Mouse (Mus musculus): ENCODE results near the gene Ctbp1. TPM values are rescaled to one million over a fixed set of nuclear protein-coding genes. Genes with fewer than 3 reads are reported as not detected.

Gene Ctbp1
- polyA plus RNA-seq, 1 experiment from 2014 or later: 489 TPM

DNA sequence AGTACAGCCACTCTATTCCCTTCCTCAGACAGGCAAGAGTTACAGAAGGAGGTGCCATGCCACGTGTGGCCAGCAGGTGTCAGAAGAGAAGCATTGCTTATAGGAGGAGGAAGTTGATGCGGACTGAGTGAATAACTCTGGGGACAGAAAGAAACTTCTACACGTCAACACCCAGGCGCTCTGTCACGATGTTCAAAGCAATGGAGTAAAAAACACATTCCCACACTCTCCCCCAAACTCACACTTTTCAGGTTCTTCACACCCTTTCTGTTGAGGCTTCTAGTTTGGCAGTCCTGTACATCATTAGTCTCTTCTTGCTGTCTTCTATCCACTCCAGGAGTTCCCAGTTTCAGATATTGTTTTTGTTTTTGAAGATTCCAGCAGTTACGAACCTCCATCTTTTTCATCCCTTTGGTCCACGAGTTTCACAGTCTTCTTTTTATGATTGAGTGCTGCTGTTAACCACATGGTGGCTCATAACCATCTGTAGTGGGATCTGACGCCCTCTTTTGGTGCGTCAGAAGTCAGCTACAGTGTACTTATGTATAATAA lies 71.0 kb downstream of the Ctbp1 start:
- peak; percentile 74 for ATAC-seq (ENCODE audit: low FRiP score, low read depth)
- Histone ChIP-seq H3K27me3 (no peaks in the 10 kb centered on the region), H3K9me3 (no peaks in the 10 kb centered on the region), H3K4me3 (no peak overlapping the region), H3K4me2 (peak overlapping the region; percentile 32), H3K4me1 (replicated peaks) (no peaks in the 10 kb centered on the region; the same call in 1 of the 2 replicates), H3K27ac (replicated peaks) (no peak overlapping the region), H3K36me3 (no peaks in the 10 kb centered on the region), H3K9ac (no peak overlapping the region)
- 15% methylated on average over 9 of the region's 9 CpGs for WGBS

DNA sequence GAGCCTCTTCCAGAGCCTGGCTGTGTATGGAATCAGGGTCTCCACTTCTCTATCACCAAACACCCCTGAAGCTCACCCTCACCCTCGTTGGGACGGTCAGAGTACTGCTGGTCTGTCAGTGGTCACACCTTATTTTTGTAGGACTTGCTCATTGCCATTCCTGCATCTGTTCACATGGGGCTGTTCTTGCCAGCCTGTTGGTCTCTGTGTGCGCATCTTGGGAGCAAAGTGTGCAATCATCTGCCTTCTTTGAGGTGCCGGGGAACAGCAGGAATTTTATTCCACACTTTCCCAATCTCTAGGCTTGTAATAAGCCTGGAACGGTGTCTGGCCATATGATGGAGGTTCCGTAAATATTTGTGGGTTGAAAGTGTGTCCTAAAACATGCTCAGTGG lies 71.6 kb downstream of the Ctbp1 start:
- H3K27ac ChIP-seq (replicated peaks): no peak overlapping the region
- H3K4me1 ChIP-seq (replicated peaks): no peaks in the 10 kb centered on the region; the same call in 1 of the 2 replicates
- no peaks in the 10 kb centered on the region for H3K9me3 ChIP-seq
- no peak overlapping the region for H3K9ac ChIP-seq
- H3K4me3 ChIP-seq: no peak overlapping the region
- no peaks in the 10 kb centered on the region for H3K27me3 ChIP-seq
- no peak for ATAC-seq (ENCODE audit: low FRiP score, low read depth)
- no peak overlapping the region for H3K4me2 ChIP-seq
- 86% methylated on average over 6 of the region's 6 CpGs for WGBS
- no peaks in the 10 kb centered on the region for H3K36me3 ChIP-seq

DNA sequence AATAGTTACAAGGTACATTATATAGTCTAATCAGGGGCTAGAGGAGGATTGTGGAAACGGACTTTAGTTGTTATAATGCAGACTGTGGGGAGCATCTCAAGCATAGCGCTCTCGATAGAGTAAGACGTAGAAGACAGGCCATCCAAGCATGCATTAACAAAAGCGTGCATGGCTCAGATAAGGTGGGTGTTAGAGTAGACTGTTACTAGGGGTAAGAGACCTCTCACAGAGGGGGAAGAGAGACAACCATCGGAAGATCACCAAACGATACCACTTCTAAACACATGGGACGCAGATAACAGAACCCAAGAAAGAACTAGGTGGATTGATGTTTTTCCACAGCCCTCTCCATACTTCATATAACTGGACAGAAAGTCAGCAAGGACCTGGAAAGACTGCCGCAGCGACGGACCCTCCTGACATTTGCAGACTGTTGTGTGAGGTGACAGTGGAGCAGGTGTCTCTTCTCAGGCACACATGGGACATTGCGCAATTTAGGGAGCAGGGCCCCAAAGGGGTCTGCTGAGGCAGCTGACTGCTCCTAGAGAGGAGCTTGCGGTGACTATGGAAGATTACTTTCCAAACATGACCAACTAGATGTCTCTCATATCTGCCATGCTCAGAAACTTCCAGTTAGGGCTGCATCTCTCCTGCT lies 72.2 kb downstream of the Ctbp1 start:
- Histone ChIP-seq H3K9ac (no peak overlapping the region), H3K4me2 (no peak overlapping the region), H3K27me3 (no peaks in the 10 kb centered on the region), H3K9me3 (no peaks in the 10 kb centered on the region), H3K36me3 (no peaks in the 10 kb centered on the region), H3K4me3 (no peak overlapping the region), H3K27ac (replicated peaks) (no peak overlapping the region), H3K4me1 (replicated peaks) (no peaks in the 10 kb centered on the region; the same call in 1 of the 2 replicates)
- WGBS: 86% methylated on average over 13 of the region's 13 CpGs
- ATAC-seq (ENCODE audit: low FRiP score, low read depth): no peak

DNA sequence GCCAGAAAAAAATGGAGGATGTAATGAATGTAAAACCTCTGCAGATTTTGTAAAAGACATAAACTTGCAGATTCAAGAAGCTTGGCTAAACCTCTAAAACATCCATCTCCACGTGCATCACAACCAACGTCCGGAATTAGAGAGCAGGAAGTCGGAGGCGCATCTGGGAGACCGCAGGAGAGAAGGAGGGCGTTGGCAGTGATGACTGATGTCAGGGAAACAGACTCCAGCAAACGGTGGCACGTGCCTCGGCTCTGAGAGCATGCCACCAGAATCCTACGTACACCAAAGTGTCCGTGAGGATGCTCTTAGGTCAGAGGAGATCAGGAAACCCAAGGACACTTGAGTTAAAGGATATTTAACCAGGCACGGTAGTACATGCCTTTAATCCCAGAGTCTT lies 73.1 kb downstream of the Ctbp1 start:
- WGBS: 63% methylated on average over 13 of the region's 13 CpGs
- ATAC-seq (ENCODE audit: low FRiP score, low read depth): no peak
- H3K4me2 ChIP-seq: no peak overlapping the region
- H3K27me3 ChIP-seq: no peaks in the 10 kb centered on the region
- no peak overlapping the region for H3K27ac ChIP-seq (replicated peaks)
- H3K9me3 ChIP-seq: no peaks in the 10 kb centered on the region
- H3K4me1 ChIP-seq (replicated peaks): no peaks in the 10 kb centered on the region; the same call in 1 of the 2 replicates
- no peak overlapping the region for H3K9ac ChIP-seq
- H3K36me3 ChIP-seq: no peaks in the 10 kb centered on the region
- no peak overlapping the region for H3K4me3 ChIP-seq

DNA sequence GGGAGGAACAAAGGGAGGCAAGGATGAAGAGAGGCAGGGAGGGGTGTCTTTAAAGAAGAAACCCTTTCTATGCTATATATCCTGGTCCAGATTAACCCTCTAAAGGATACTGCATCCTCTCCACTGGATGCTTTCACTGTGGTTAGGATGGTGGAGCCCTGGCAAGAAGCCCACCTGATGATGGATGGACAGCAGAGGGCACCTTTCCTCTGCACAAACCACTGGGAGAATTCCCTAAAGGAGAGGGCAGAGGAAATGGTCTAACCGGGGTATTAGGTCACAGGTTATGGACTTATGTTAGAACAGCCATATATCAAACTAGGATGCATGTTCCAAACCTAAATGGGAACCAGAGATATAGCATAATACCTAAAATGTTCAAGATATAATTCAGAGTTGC lies 74.7 kb downstream of the Ctbp1 start:
- ATAC-seq (ENCODE audit: low FRiP score, low read depth): no peak
- Histone ChIP-seq H3K9me3 (no peaks in the 10 kb centered on the region), H3K27me3 (no peaks in the 10 kb centered on the region), H3K27ac (replicated peaks) (no peak overlapping the region), H3K9ac (no peak overlapping the region), H3K36me3 (no peaks in the 10 kb centered on the region), H3K4me2 (no peak overlapping the region), H3K4me1 (replicated peaks) (no peaks in the 10 kb centered on the region; the same call in 1 of the 2 replicates), H3K4me3 (no peak overlapping the region)
- WGBS: 67% methylated on average over 1 of the region's 1 CpGs

Other genes with a start within 250 kb of the Ctbp1 start
- 0.26 and 0.31 TPM in 2 replicates for gene Slc5a1, start 170.8 kb downstream of the Ctbp1 start, polyA plus RNA-seq (2015; fragmentation: Nextera tagmentation; extraction: Ambion mirVana)
- gene Spon2, start 56.5 kb downstream of the Ctbp1 start, polyA plus RNA-seq (2015; fragmentation: Nextera tagmentation; extraction: Ambion mirVana): 4.0 and 5.2 TPM in 2 replicates
- gene Maea, start 60.5 kb upstream of the Ctbp1 start, polyA plus RNA-seq (2015; fragmentation: Nextera tagmentation; extraction: Ambion mirVana): 125 and 127 TPM in 2 replicates
- gene Uvssa, start 103.6 kb upstream of the Ctbp1 start, polyA plus RNA-seq (2015; fragmentation: Nextera tagmentation; extraction: Ambion mirVana): 7.0 and 7.2 TPM in 2 replicates
- 0.25 and 0.52 TPM in 2 replicates for gene Nkx1-1, start 159.0 kb upstream of the Ctbp1 start, polyA plus RNA-seq (2015; fragmentation: Nextera tagmentation; extraction: Ambion mirVana)